Mouse (Mus musculus) bone marrow macrophage, adult 2 months (primary cell): ENCODE data around the gene Batf2.

ENCODE experiments used
- CTCF ChIP-seq: IDR thresholded peaks from 2 replicates; pipeline ENCODE4 v1.5.1; 2012; ENCODE audit warnings: low read depth, mild to moderate bottlenecking, low read length, moderate library complexity
- POLR2A ChIP-seq: IDR thresholded peaks from 2 replicates; pipeline ENCODE4 v1.6.1; 2012; ENCODE audit warnings: mild to moderate bottlenecking, low read depth, low read length, borderline replicate concordance

GRCm38 (mm10) chr19:6113116-6113515 is 27.7 kb upstream of the Batf2 start:
- TF ChIP-seq POLR2A: no peak
- no peak for TF ChIP-seq CTCF
